Mouse (Mus musculus) ES-E14 (cell line): Measurements from ENCODE around the gene Amt.

Experiments
- CHD2 ChIP-seq: IDR thresholded peaks from 2 replicates; pipeline ENCODE4 v1.6.1; 2014; ENCODE audit warnings: mild to moderate bottlenecking, low read depth, low read length, inconsistent platforms
- HCFC1 ChIP-seq: IDR thresholded peaks from 2 replicates; pipeline ENCODE4 v1.6.1; 2012; ENCODE audit warnings: low read length, inconsistent platforms, borderline replicate concordance; ENCODE audit not compliant: insufficient read depth
- MAFK ChIP-seq: IDR thresholded peaks from 2 replicates; pipeline ENCODE4 v1.6.1; 2014; ENCODE audit warnings: mild to moderate bottlenecking, low read depth, low read length, inconsistent platforms; ENCODE audit not compliant: insufficient read depth
- ZC3H11A ChIP-seq: IDR thresholded peaks from 2 replicates; pipeline ENCODE4 v1.6.1; 2012; ENCODE audit warnings: low read depth, mild to moderate bottlenecking, inconsistent platforms, low read length, borderline replicate concordance
- ZNF384 ChIP-seq: IDR thresholded peaks from 2 replicates; pipeline ENCODE4 v1.6.1; 2012; ENCODE audit warnings: low read depth, low read length, inconsistent platforms

GRCm38 (mm10) chr9:108339886-108340257 is 43.2 kb downstream of the Amt start:
- TF ChIP-seq HCFC1 (no peak), CHD2 (no peak), MAFK (no peak), ZNF384 (no peak), ZC3H11A (no peak)
